Mouse (Mus musculus) small intestine, adult 10 weeks (tissue): Measurements from ENCODE around the gene Olfr558. TPM values are rescaled to one million over a fixed set of nuclear protein-coding genes. Genes with fewer than 3 reads are reported as not detected.

Experiments used
- polyA plus RNA-seq: library from polyadenylated mRNA; stranded (reverse); fragments of 350-450 nt; fragmentation: Illumina TruSeq; extraction: RNeasy Lipid Tissue Mini Kit (QIAGEN cat#74804); gene quantifications from one replicate; pipeline ENCODE4 v1.2.3, GENCODE M21; 2014; ENCODE audit warnings: low replicate concordance

The Olfr558 gene
- 2.3 TPM for polyA plus RNA-seq

GRCm38 (mm10) chr7:102701915-102702314 is at the start of gene Olfr558:
Gene Olfr558 (plus strand): TSS chr7:102702215.

GRCm38 (mm10) chr7:102658523-102658922 is 43.5 kb upstream of the Olfr558 start, which contains the start of gene Olfr555:
Gene Olfr555 (plus strand): TSS chr7:102658823.

GRCm38 (mm10) chr7:102664599-102664998 is 37.4 kb upstream of the Olfr558 start, which contains the start of gene Olfr556:
Gene Olfr556 (plus strand): TSS chr7:102664899.

GRCm38 (mm10) chr7:102686944-102687501 is 15.0 kb upstream of the Olfr558 start, which contains the start of gene Trim68:
Gene Trim68 (minus strand): TSS chr7:102687327.

GRCm38 (mm10) chr7:102695358-102696125 is 6.5 kb upstream of the Olfr558 start, which contains the start of gene Olfr557:
Gene Olfr557 (plus strand): TSS chr7:102695910.

GRCm38 (mm10) chr7:102718970-102719369 is 17.0 kb downstream of the Olfr558 start, which contains the start of gene Olfr33:
Gene Olfr33 (minus strand): TSS chr7:102719070.

GRCm38 (mm10) chr7:102727391-102727790 is 25.4 kb downstream of the Olfr558 start, which contains the start of gene Olfr559:
Gene Olfr559 (minus strand): TSS chr7:102727491.

GRCm38 (mm10) chr7:102759266-102759665 is 57.3 kb downstream of the Olfr558 start, which contains the start of the genes Olfr560 and Olfr78:
Gene Olfr560 (minus strand): TSS chr7:102759366.
Gene Olfr78 (minus strand): TSS chr7:102759471.

Other genes starting within 250 kb of the Olfr558 start
- not detected for gene Olfr543, start 220.5 kb upstream of the Olfr558 start, polyA plus RNA-seq
- not detected for gene Olfr544, start 213.9 kb upstream of the Olfr558 start, polyA plus RNA-seq
- gene Olfr545, start 202.6 kb upstream of the Olfr558 start, polyA plus RNA-seq: not detected
- gene Olfr547, start 167.5 kb upstream of the Olfr558 start, polyA plus RNA-seq: not detected
- gene Olfr548-ps1, start 161.3 kb upstream of the Olfr558 start, polyA plus RNA-seq: not detected
- gene Olfr549, start 152.3 kb upstream of the Olfr558 start, polyA plus RNA-seq: not detected
- 15.3 TPM for gene Trim21, start 136.7 kb upstream of the Olfr558 start, polyA plus RNA-seq
- gene Olfr550, start 130.8 kb upstream of the Olfr558 start, polyA plus RNA-seq: not detected
- not detected for gene Olfr551, start 110.3 kb upstream of the Olfr558 start, polyA plus RNA-seq
- not detected for gene Olfr552, start 104.4 kb upstream of the Olfr558 start, polyA plus RNA-seq
- gene Olfr553, start 84.0 kb upstream of the Olfr558 start, polyA plus RNA-seq: not detected
- not detected for gene Olfr554, start 63.8 kb upstream of the Olfr558 start, polyA plus RNA-seq
- gene Olfr555, start 43.4 kb upstream of the Olfr558 start, polyA plus RNA-seq: not detected
- gene Olfr556, start 37.3 kb upstream of the Olfr558 start, polyA plus RNA-seq: not detected
- 3.0 TPM for gene Trim68, start 14.9 kb upstream of the Olfr558 start, polyA plus RNA-seq
- not detected for gene Olfr557, start 6.3 kb upstream of the Olfr558 start, polyA plus RNA-seq
- gene Olfr33, start 16.9 kb downstream of the Olfr558 start, polyA plus RNA-seq: not detected
- not detected for gene Olfr559, start 25.3 kb downstream of the Olfr558 start, polyA plus RNA-seq
- gene Olfr560, start 57.2 kb downstream of the Olfr558 start, polyA plus RNA-seq: 0.30 TPM
- 1.3 TPM for gene Olfr78, start 57.3 kb downstream of the Olfr558 start, polyA plus RNA-seq
- gene Olfr561, start 69.0 kb downstream of the Olfr558 start, polyA plus RNA-seq: 0.26 TPM
- not detected for gene Olfr564, start 101.3 kb downstream of the Olfr558 start, polyA plus RNA-seq
- gene Olfr566, start 156.6 kb downstream of the Olfr558 start, polyA plus RNA-seq: not detected
- not detected for gene Olfr568, start 174.9 kb downstream of the Olfr558 start, polyA plus RNA-seq
- gene Olfr569, start 188.7 kb downstream of the Olfr558 start, polyA plus RNA-seq: not detected
- gene Olfr570, start 192.4 kb downstream of the Olfr558 start, polyA plus RNA-seq: not detected
- gene Olfr571, start 215.3 kb downstream of the Olfr558 start, polyA plus RNA-seq: not detected
- gene Olfr572, start 222.2 kb downstream of the Olfr558 start, polyA plus RNA-seq: not detected
- not detected for gene Olfr573-ps1, start 240.4 kb downstream of the Olfr558 start, polyA plus RNA-seq
- gene Olfr574, start 246.3 kb downstream of the Olfr558 start, polyA plus RNA-seq: not detected